Comparison of ENCODE assay signal across 14 mouse cellular contexts in the genomic region with DNA sequence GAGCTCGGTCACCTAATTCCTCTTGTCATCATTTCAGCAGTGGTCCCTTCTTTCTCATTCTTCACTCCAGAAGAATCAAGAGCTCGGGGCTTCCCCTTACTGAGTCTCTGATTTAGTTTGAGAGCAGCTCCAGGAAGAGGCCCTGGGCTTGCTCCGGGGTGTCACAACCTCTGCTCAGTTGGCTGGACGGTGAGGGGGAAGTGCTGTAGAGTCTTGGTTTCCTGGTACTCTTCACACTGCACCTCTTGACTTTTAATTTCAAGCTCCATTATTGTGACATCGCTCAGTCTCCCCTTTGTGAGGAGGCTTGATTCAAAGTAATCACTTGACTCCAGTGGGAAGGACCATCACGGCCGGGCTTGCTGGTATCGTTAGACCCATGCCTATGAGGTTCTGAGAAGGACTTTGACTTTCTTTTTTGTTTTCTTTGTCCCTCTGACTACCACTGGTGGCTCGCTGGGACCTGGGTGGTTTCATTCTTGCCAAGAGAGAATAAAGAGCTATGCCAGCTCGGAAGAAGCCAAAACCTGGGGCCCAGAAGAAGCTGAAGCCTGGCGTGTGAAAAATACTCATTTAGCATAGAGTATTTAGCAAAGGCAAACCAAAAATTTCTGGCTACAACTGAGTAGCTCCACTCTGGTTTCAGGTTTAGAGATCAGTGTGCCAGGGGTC. TPM values are rescaled to one million over a fixed set of nuclear protein-coding genes. Genes with fewer than 3 reads are reported as not detected.
DNase-seq lines count a peak whose midpoint lies in the region; ATAC-seq and TF ChIP-seq lines count a peak whose summit lies in the region.
"Had no signal": no experiment of that assay in that cellular context is flagged by ENCODE, and none has a peak within 500 bp of the region (broad histone marks: within the 10 kb centered on the region; RNA-seq: fewer than 3 reads in every experiment).

No protein-coding gene starts in this region.

- H3K36me3 ChIP-seq in lung, postnatal 0 days (ENCODE audit: insufficient read depth, low read length), result no peaks in the 10 kb centered on the region
- H3K36me3 ChIP-seq: forebrain, embryonic 10.5 days; heart, embryonic 15.5 days; neural tube, embryonic 12.5 days had no signal

- H3K4me3 ChIP-seq in lung, postnatal 0 days (ENCODE audit: low read depth, low read length), result no peak overlapping the region
- H3K4me3 ChIP-seq: forebrain, embryonic 10.5 days; heart, embryonic 15.5 days; neural tube, embryonic 12.5 days had no signal

- H3K27ac ChIP-seq in lung, postnatal 0 days (ENCODE audit: low read length), result peak overlapping the region; percentile 59
- H3K27ac ChIP-seq: forebrain, embryonic 10.5 days; heart, embryonic 15.5 days; neural tube, embryonic 12.5 days had no signal

- no peak overlapping the region for H3K9ac ChIP-seq in lung, postnatal 0 days (replicated peaks; ENCODE audit: low read depth)
- H3K9ac ChIP-seq: heart, embryonic 15.5 days; neural tube, embryonic 12.5 days had no signal

- no peaks in the 10 kb centered on the region for H3K9me3 ChIP-seq in lung, postnatal 0 days (ENCODE audit: low read length)
- H3K9me3 ChIP-seq: forebrain, embryonic 10.5 days; heart, embryonic 15.5 days; neural tube, embryonic 12.5 days had no signal

- TF ChIP-seq CTCF in lung, postnatal 0 days (IDR thresholded peaks at IDR 0.05), result no peak

- H3K27me3 ChIP-seq in lung, postnatal 0 days (replicated peaks; ENCODE audit: insufficient read depth, low read length), result no peaks in the 10 kb centered on the region
- H3K27me3 ChIP-seq: heart, embryonic 15.5 days; neural tube, embryonic 12.5 days had no signal

- DNase-seq in B cell, adult 2 months, result peak; percentile 58 to 60
- DNase-seq in CD4-positive, CD25-positive, alpha-beta regulatory T cell, adult 2 months (ENCODE audit: low read depth, low spot score), result peak; percentile 70
- DNase-seq in lung, postnatal 0 days (ENCODE audit: low spot score), result peak; percentile 89
- DNase-seq in frontal cortex, postnatal 14 days (ENCODE audit: low spot score in 2 of 2), result no peak
- no peak for DNase-seq in kidney, adult 8-10 months
- DNase-seq in adrenal gland, adult (ENCODE audit: inconsistent age in 2 of 2, low spot score in 1 of 2), result no peak
- DNase-seq: adrenal gland, adult 2 months; cerebellum, adult 11-12 months; gastrocnemius, postnatal 10 days had no signal

- H3K4me1 ChIP-seq in lung, postnatal 0 days (ENCODE audit: insufficient read depth, low read depth, low read length), result peaks cover 8% of the 10 kb centered on the region; the same call in 1 of the 2 replicates
- H3K4me1 ChIP-seq: neural tube, embryonic 12.5 days had no signal

- ATAC-seq in lung, postnatal 0 days, result peak; percentile 88
- ATAC-seq in neutrophil, adult 5-6 weeks (ENCODE audit: extremely low read depth, insufficient number of reproducible peaks, low FRiP score, poor library complexity, severe bottlenecking), result peak; percentile 88

- peak; percentile 40; the same call in 1 of the 2 replicates for TF ChIP-seq EP300 in lung, postnatal 0 days (IDR thresholded peaks at IDR 0.05)

- 55% methylated on average over 11 of the region's 11 CpGs for WGBS in lung, postnatal 0 days

- H3K4me2 ChIP-seq in lung, postnatal 0 days (replicated peaks; ENCODE audit: low read depth, low read length), result 0 out of 2 replicates have a peak overlapping the region, but pooled peaks have one; percentile 8
- H3K4me2 ChIP-seq: heart, embryonic 15.5 days; neural tube, embryonic 12.5 days had no signal

RNA-seq across cellular contexts. Expression of gene I830077J02Rik, which starts 21.8 kb away (rescaled TPM):
- polyA plus RNA-seq in lung, postnatal 0 days (2015; fragmentation: Nextera tagmentation; extraction: Ambion mirVana), result 1.2 and 1.9 TPM in 2 replicates
- 45.8 and 49.3 TPM in 2 replicates for total RNA-seq in neutrophil, adult 5-6 weeks (2017)

RNA-seq across cellular contexts. Expression of gene Tmigd3, which starts 40.0 kb away (rescaled TPM):
- 1.5 and 1.6 TPM in 2 replicates for polyA plus RNA-seq in lung, postnatal 0 days (2015; fragmentation: Nextera tagmentation; extraction: Ambion mirVana)
- total RNA-seq in neutrophil, adult 5-6 weeks (2017), result not detected in 2 replicates
- total RNA-seq: adrenal gland, adult 2 months had no signal
- polyA plus RNA-seq: adrenal gland, adult 2 months; forebrain, embryonic 10.5 days; neural tube, embryonic 12.5 days had no signal

RNA-seq across cellular contexts. Expression of gene Adora3, which starts 40.0 kb away (rescaled TPM):
- 0.82 and 0.89 TPM in 2 replicates for polyA plus RNA-seq in lung, postnatal 0 days (2015; fragmentation: Nextera tagmentation; extraction: Ambion mirVana)
- total RNA-seq in neutrophil, adult 5-6 weeks (2017), result 1.6 and 2.7 TPM in 2 replicates
- polyA plus RNA-seq: intestine, embryonic 14.5 days; neural tube, embryonic 12.5 days had no signal

RNA-seq across cellular contexts. Expression of gene Wdr77, which starts 48.5 kb away (rescaled TPM):
- 45.9 and 50.0 TPM in 2 replicates for polyA plus RNA-seq in lung, postnatal 0 days (2015; fragmentation: Nextera tagmentation; extraction: Ambion mirVana)
- 34.9 and 37.3 TPM in 2 replicates for total RNA-seq in neutrophil, adult 5-6 weeks (2017)

RNA-seq across cellular contexts. Expression of gene Atp5f1, which starts 49.2 kb away (rescaled TPM):
- 352 and 364 TPM in 2 replicates for polyA plus RNA-seq in lung, postnatal 0 days (2015; fragmentation: Nextera tagmentation; extraction: Ambion mirVana)
- total RNA-seq in neutrophil, adult 5-6 weeks (2017), result 296 and 319 TPM in 2 replicates

Comparison
In these comparisons a context has a peak if more than half of its experiments do, and no peak if none do; other contexts are left out.
1. DNase-seq: peak in B cell, adult 2 months (2 of 2), CD4-positive, CD25-positive, alpha-beta regulatory T cell, adult 2 months (single experiment) and lung, postnatal 0 days (single experiment); none in frontal cortex, postnatal 14 days (0 of 2), kidney, adult 8-10 months (0 of 2) and adrenal gland, adult (0 of 2).